ENCODE assay signal across 10 mouse cellular contexts in genomic region chr7:97297466-97297865, GRCm38 (mm10). TPM values are rescaled to one million over a fixed set of nuclear protein-coding genes. Genes with fewer than 3 reads are reported as not detected.
DNase-seq lines count a peak whose midpoint lies in the region; ATAC-seq and TF ChIP-seq lines count a peak whose summit lies in the region.
"Had no signal": no experiment of that assay in that cellular context is flagged by ENCODE, and none has a peak within 500 bp of the region (broad histone marks: within the 10 kb centered on the region; RNA-seq: fewer than 3 reads in every experiment).

No protein-coding gene starts in this region.

- no peak for TF ChIP-seq POLR2A in testis, adult 2 months (IDR thresholded peaks at IDR 0.05; ENCODE audit: control insufficient read depth, low read depth, low read length)

- H3K4me2 ChIP-seq in forebrain, embryonic 12.5 days, result no peak overlapping the region
- no peak overlapping the region for H3K4me2 ChIP-seq in midbrain, embryonic 16.5 days (ENCODE audit: low read length)
- H3K4me2 ChIP-seq: neural tube, embryonic 13.5 days had no signal

- H3K4me3 ChIP-seq in forebrain, embryonic 12.5 days (replicated peaks), result no peak overlapping the region
- H3K4me3 ChIP-seq in midbrain, embryonic 16.5 days (ENCODE audit: low read depth, low read length), result no peak overlapping the region
- no peak overlapping the region for H3K4me3 ChIP-seq in testis, adult 2 months (ENCODE audit: control insufficient read depth, low read depth, low read length)
- H3K4me3 ChIP-seq: erythroblast, embryonic 14.5 days; neural tube, embryonic 13.5 days had no signal

- WGBS in forebrain, embryonic 12.5 days, result 2% methylated on average over 2 of the region's 2 CpGs
- WGBS in midbrain, embryonic 16.5 days, result 0% methylated on average over 2 of the region's 2 CpGs

- peak; percentile 68 for ATAC-seq in forebrain, embryonic 12.5 days (ENCODE audit: low FRiP score)
- peak; percentile 71 for ATAC-seq in midbrain, embryonic 16.5 days

- H3K27ac ChIP-seq in forebrain, embryonic 12.5 days, result no peak overlapping the region
- H3K27ac ChIP-seq in midbrain, embryonic 16.5 days (ENCODE audit: low read length), result no peak overlapping the region
- H3K27ac ChIP-seq in testis, adult 2 months (ENCODE audit: control insufficient read depth, insufficient read depth, low read depth, low read length), result no peak overlapping the region
- H3K27ac ChIP-seq: neural tube, embryonic 13.5 days had no signal

- H3K9me3 ChIP-seq in forebrain, embryonic 12.5 days, result no peaks in the 10 kb centered on the region
- H3K9me3 ChIP-seq in midbrain, embryonic 16.5 days (replicated peaks; ENCODE audit: control insufficient read depth, low read length, poor library complexity, severe bottlenecking), result no peaks in the 10 kb centered on the region
- H3K9me3 ChIP-seq: neural tube, embryonic 13.5 days had no signal

- DNase-seq in ovary, adult 18-20 months (ENCODE audit: low spot score), result peak; percentile 20
- no peak for DNase-seq in ovary, postnatal 36 days (ENCODE audit: low spot score)
- DNase-seq in c-Kit-negative CD71-positive TER-119-positive erythroid progenitor cells, embryonic 14.5 days (ENCODE audit: low read depth, low spot score), result peak; percentile 42
- peak; percentile 50 for DNase-seq in hindlimb bud, embryonic 11.5 days (ENCODE audit: extremely low spot score, low read depth, low spot score)
- DNase-seq in left cerebral cortex, postnatal 36 days (ENCODE audit: low spot score in 2 of 2), result peak; percentile 57 to 63

- intact Hi-C loops in left cerebral cortex, postnatal 36 days (cut with DNase I), result loop anchor here (2.0 kb wide), 2 partner anchors 219 to 327 kb away; no protein-coding TSS in a partner anchor

- H3K27me3 ChIP-seq in forebrain, embryonic 12.5 days, result no peaks in the 10 kb centered on the region
- no peaks in the 10 kb centered on the region for H3K27me3 ChIP-seq in midbrain, embryonic 16.5 days (ENCODE audit: control insufficient read depth, insufficient read depth, low read depth, low read length)
- H3K27me3 ChIP-seq in testis, adult 2 months (ENCODE audit: control insufficient read depth, insufficient read depth, low read length), result no peaks in the 10 kb centered on the region
- H3K27me3 ChIP-seq: neural tube, embryonic 13.5 days had no signal

- H3K9ac ChIP-seq in forebrain, embryonic 12.5 days, result no peak overlapping the region
- no peak overlapping the region for H3K9ac ChIP-seq in midbrain, embryonic 16.5 days (ENCODE audit: low read depth, low read length)
- H3K9ac ChIP-seq: neural tube, embryonic 13.5 days had no signal

- H3K4me1 ChIP-seq in forebrain, embryonic 12.5 days, result no peaks in the 10 kb centered on the region
- H3K4me1 ChIP-seq in midbrain, embryonic 16.5 days (ENCODE audit: control insufficient read depth, insufficient read depth, low read length), result no peaks in the 10 kb centered on the region
- no peaks in the 10 kb centered on the region for H3K4me1 ChIP-seq in testis, adult 2 months (ENCODE audit: control insufficient read depth, insufficient read depth, low read length)
- H3K4me1 ChIP-seq: neural tube, embryonic 13.5 days had no signal

- TF ChIP-seq CTCF in testis, adult 2 months (IDR thresholded peaks at IDR 0.05; ENCODE audit: control insufficient read depth, insufficient read depth, insufficient replicate concordance, low read depth, low read length), result peak; percentile 16; the same call in 1 of the 2 replicates

- 0 out of 2 replicates have a peak, but pooled peaks cover 5% of the 10 kb centered on the region for H3K36me3 ChIP-seq in forebrain, embryonic 12.5 days (replicated peaks)
- H3K36me3 ChIP-seq in midbrain, embryonic 16.5 days (ENCODE audit: control insufficient read depth, insufficient read depth, low read length), result peaks cover 4% of the 10 kb centered on the region; the same call in 1 of the 2 replicates
- H3K36me3 ChIP-seq in testis, adult 2 months (ENCODE audit: control insufficient read depth, insufficient read depth, low read length), result peaks cover 3% of the 10 kb centered on the region; the same call in 1 of the 2 replicates

RNA-seq across cellular contexts. Expression of gene Usp35, which starts 34.4 kb away (rescaled TPM):
- 3.0 and 3.3 TPM in 2 replicates for polyA plus RNA-seq in forebrain, embryonic 12.5 days (2016; fragmentation: Nextera tagmentation; extraction: Ambion mirVana)
- total RNA-seq in left cerebral cortex, postnatal 36 days (2021), result 10 to 100 TPM; 16.7 to 19.3 TPM
- polyA plus RNA-seq in midbrain, embryonic 16.5 days (2015; fragmentation: Nextera tagmentation; extraction: Ambion mirVana), result 3.1 and 3.2 TPM in 2 replicates
- polyA plus RNA-seq in testis, adult 2 months (2012; rRNA removed), result 2.9 and 3.6 TPM in 2 replicates

RNA-seq across cellular contexts. Expression of gene Kctd21, which starts 34.7 kb away (rescaled TPM):
- 4.3 and 5.2 TPM in 2 replicates for polyA plus RNA-seq in forebrain, embryonic 12.5 days (2016; fragmentation: Nextera tagmentation; extraction: Ambion mirVana)
- total RNA-seq in left cerebral cortex, postnatal 36 days (2021), result 10 to 100 TPM; 12.9 to 13.5 TPM
- 6.7 and 7.6 TPM in 2 replicates for polyA plus RNA-seq in midbrain, embryonic 16.5 days (2015; fragmentation: Nextera tagmentation; extraction: Ambion mirVana)
- polyA plus RNA-seq in testis, adult 2 months (2012; rRNA removed), result 1.2 and 1.3 TPM in 2 replicates
- polyA plus RNA-seq: erythroblast, embryonic 14.5 days had no signal
